Mouse (Mus musculus): ENCODE measurements around the gene Aplp2. TPM values are rescaled to one million over a fixed set of nuclear protein-coding genes. Genes with fewer than 3 reads are reported as not detected.

Gene Aplp2
- polyA plus RNA-seq, 1 experiment from 2014 or later = 328 TPM

- Histone ChIP-seq H3K4me2 (no peak overlapping the region), H3K36me3 (replicated peaks) (no peaks in the 10 kb centered on the region), H3K4me1 (peaks cover 2% of the 10 kb centered on the region), H3K4me3 (no peak overlapping the region), H3K9me3 (no peaks in the 10 kb centered on the region), H3K9ac (no peak overlapping the region), H3K27ac (no peak overlapping the region), H3K27me3 (replicated peaks) (no peaks in the 10 kb centered on the region)
- 68% methylated on average over 7 of the region's 7 CpGs for WGBS
- ATAC-seq (replicated peaks) = no peak
These were observed 6.2 kb upstream of the Aplp2 start for GRCm38 (mm10) chr9:31217631-31218380.

- H3K4me1 ChIP-seq = peaks cover 31% of the 10 kb centered on the region
- H3K27me3 ChIP-seq (replicated peaks) = no peaks in the 10 kb centered on the region
- H3K27ac ChIP-seq = peak overlapping the region; percentile 95
- WGBS = 17% methylated on average over 12 of the region's 12 CpGs
- H3K9me3 ChIP-seq = no peaks in the 10 kb centered on the region
- peak overlapping the region; percentile 94 for H3K4me2 ChIP-seq
- no peak for ATAC-seq (replicated peaks)
- H3K9ac ChIP-seq = peak overlapping the region; percentile 67
- peak overlapping the region; percentile 98 for H3K4me3 ChIP-seq
- no peaks in the 10 kb centered on the region for H3K36me3 ChIP-seq (replicated peaks)
These were observed 939 bp upstream of the Aplp2 start for GRCm38 (mm10) chr9:31212500-31213008.

- Histone ChIP-seq H3K4me1 (peaks cover 33% of the 10 kb centered on the region), H3K4me3 (peak overlapping the region; percentile 98), H3K27ac (peak overlapping the region; percentile 95), H3K27me3 (replicated peaks) (no peaks in the 10 kb centered on the region), H3K4me2 (peak overlapping the region; percentile 85), H3K9ac (peak overlapping the region; percentile 82), H3K36me3 (replicated peaks) (no peaks in the 10 kb centered on the region), H3K9me3 (no peaks in the 10 kb centered on the region)
- under 1% methylated on average over 92 of the region's 93 CpGs for WGBS
- ATAC-seq (replicated peaks) = peak; percentile 64
These were observed 596 bp downstream of the Aplp2 start for GRCm38 (mm10) chr9:31210749-31211689.

- Histone ChIP-seq H3K4me1 (peaks cover 34% of the 10 kb centered on the region), H3K27ac (no peak overlapping the region), H3K9ac (peak overlapping the region; percentile 82; the same call in 1 of the 2 replicates), H3K4me2 (peak overlapping the region; percentile 85), H3K27me3 (replicated peaks) (no peaks in the 10 kb centered on the region), H3K4me3 (peak overlapping the region; percentile 98), H3K36me3 (replicated peaks) (no peaks in the 10 kb centered on the region), H3K9me3 (no peaks in the 10 kb centered on the region)
- ATAC-seq (replicated peaks) = no peak
- 25% methylated on average over 7 of the region's 7 CpGs for WGBS
These were observed 1.5 kb downstream of the Aplp2 start for GRCm38 (mm10) chr9:31210163-31210562.

GRCm38 (mm10) chr9:31209502-31209901 lies 2.1 kb downstream of the Aplp2 start:
- no peak overlapping the region for H3K27ac ChIP-seq
- no peaks in the 10 kb centered on the region for H3K27me3 ChIP-seq (replicated peaks)
- no peaks in the 10 kb centered on the region for H3K36me3 ChIP-seq (replicated peaks)
- H3K4me2 ChIP-seq = peak overlapping the region; percentile 85; the same call in 1 of the 2 replicates
- no peak overlapping the region for H3K9ac ChIP-seq
- WGBS = 83% methylated on average over 1 of the region's 1 CpGs
- H3K9me3 ChIP-seq = no peaks in the 10 kb centered on the region
- no peak overlapping the region for H3K4me3 ChIP-seq
- H3K4me1 ChIP-seq = peaks cover 34% of the 10 kb centered on the region
- no peak for ATAC-seq (replicated peaks)

GRCm38 (mm10) chr9:31207732-31208131 lies 3.9 kb downstream of the Aplp2 start:
- no peaks in the 10 kb centered on the region for H3K27me3 ChIP-seq (replicated peaks)
- H3K4me2 ChIP-seq = no peak overlapping the region
- H3K9me3 ChIP-seq = no peaks in the 10 kb centered on the region
- H3K9ac ChIP-seq = no peak overlapping the region
- ATAC-seq (replicated peaks) = no peak
- no peak overlapping the region for H3K4me3 ChIP-seq
- WGBS = 77% methylated on average over 3 of the region's 3 CpGs
- H3K4me1 ChIP-seq = peaks cover 40% of the 10 kb centered on the region
- H3K36me3 ChIP-seq (replicated peaks) = no peaks in the 10 kb centered on the region
- no peak overlapping the region for H3K27ac ChIP-seq

- Histone ChIP-seq H3K27ac (no peak overlapping the region), H3K36me3 (replicated peaks) (no peaks in the 10 kb centered on the region), H3K4me1 (peaks cover 26% of the 10 kb centered on the region), H3K9ac (no peak overlapping the region), H3K4me2 (no peak overlapping the region), H3K27me3 (replicated peaks) (no peaks in the 10 kb centered on the region), H3K9me3 (no peaks in the 10 kb centered on the region), H3K4me3 (no peak overlapping the region)
- no peak for ATAC-seq (replicated peaks)
- 79% methylated on average over 6 of the region's 6 CpGs for WGBS
These were observed 6.9 kb downstream of the Aplp2 start for GRCm38 (mm10) chr9:31204722-31205121.

- Histone ChIP-seq H3K27ac (no peak overlapping the region), H3K36me3 (replicated peaks) (no peaks in the 10 kb centered on the region), H3K9me3 (no peaks in the 10 kb centered on the region), H3K4me1 (peaks cover 18% of the 10 kb centered on the region; the same call in 1 of the 2 replicates), H3K9ac (no peak overlapping the region), H3K4me3 (no peak overlapping the region), H3K27me3 (replicated peaks) (no peaks in the 10 kb centered on the region), H3K4me2 (no peak overlapping the region)
- ATAC-seq (replicated peaks) = no peak
- WGBS = 71% methylated on average over 16 of the region's 16 CpGs
These were observed 7.9 kb downstream of the Aplp2 start for GRCm38 (mm10) chr9:31203571-31204210.

GRCm38 (mm10) chr9:31203068-31203467 lies 8.5 kb downstream of the Aplp2 start:
- no peaks in the 10 kb centered on the region for H3K36me3 ChIP-seq (replicated peaks)
- WGBS = 84% methylated on average over 6 of the region's 6 CpGs
- H3K4me1 ChIP-seq = peaks cover 17% of the 10 kb centered on the region; the same call in 1 of the 2 replicates
- no peak overlapping the region for H3K4me3 ChIP-seq
- H3K4me2 ChIP-seq = no peak overlapping the region
- H3K27ac ChIP-seq = no peak overlapping the region
- no peaks in the 10 kb centered on the region for H3K27me3 ChIP-seq (replicated peaks)
- no peaks in the 10 kb centered on the region for H3K9me3 ChIP-seq
- no peak overlapping the region for H3K9ac ChIP-seq
- ATAC-seq (replicated peaks) = no peak

GRCm38 (mm10) chr9:31198614-31199013 lies 13.0 kb downstream of the Aplp2 start:
- no peak overlapping the region for H3K4me3 ChIP-seq
- 0 out of 2 replicates have a peak, but pooled peaks cover 4% of the 10 kb centered on the region for H3K4me1 ChIP-seq
- H3K27ac ChIP-seq = no peak overlapping the region
- WGBS = 93% methylated on average over 3 of the region's 3 CpGs
- no peaks in the 10 kb centered on the region for H3K9me3 ChIP-seq
- no peak overlapping the region for H3K9ac ChIP-seq
- no peak for ATAC-seq (replicated peaks)
- no peaks in the 10 kb centered on the region for H3K27me3 ChIP-seq (replicated peaks)
- H3K36me3 ChIP-seq (replicated peaks) = no peaks in the 10 kb centered on the region
- no peak overlapping the region for H3K4me2 ChIP-seq

- H3K27me3 ChIP-seq (replicated peaks) = no peaks in the 10 kb centered on the region
- H3K36me3 ChIP-seq (replicated peaks) = no peaks in the 10 kb centered on the region
- WGBS = 96% methylated on average over 7 of the region's 7 CpGs
- no peak overlapping the region for H3K4me3 ChIP-seq
- ATAC-seq (replicated peaks) = no peak
- no peaks in the 10 kb centered on the region for H3K4me1 ChIP-seq
- no peak overlapping the region for H3K27ac ChIP-seq
- H3K9me3 ChIP-seq = no peaks in the 10 kb centered on the region
- no peak overlapping the region for H3K9ac ChIP-seq
- H3K4me2 ChIP-seq = no peak overlapping the region
These were observed 13.8 kb downstream of the Aplp2 start for GRCm38 (mm10) chr9:31197782-31198181.

- no peaks in the 10 kb centered on the region for H3K36me3 ChIP-seq (replicated peaks)
- no peak overlapping the region for H3K9ac ChIP-seq
- H3K4me3 ChIP-seq = no peak overlapping the region
- H3K27ac ChIP-seq = no peak overlapping the region
- H3K4me2 ChIP-seq = no peak overlapping the region
- no peaks in the 10 kb centered on the region for H3K4me1 ChIP-seq
- no peak for ATAC-seq (replicated peaks)
- H3K9me3 ChIP-seq = no peaks in the 10 kb centered on the region
- no peaks in the 10 kb centered on the region for H3K27me3 ChIP-seq (replicated peaks)
These were observed 14.9 kb downstream of the Aplp2 start for GRCm38 (mm10) chr9:31196742-31197141.

Measured in midbrain, embryonic 15.5 days (tissue).